Mouse (Mus musculus): Measurements from ENCODE around the gene Tmem223. TPM values are rescaled to one million over a fixed set of nuclear protein-coding genes. Genes with fewer than 3 reads are reported as not detected.

Gene Tmem223
- total RNA-seq, 2 experiments from 2014 or later = 46.9 to 48.0 TPM

Other genes starting within 250 kb of the Tmem223 start
- not detected for gene Slc22a8, start 179.7 kb upstream of the Tmem223 start, total RNA-seq (2023)
- not detected for gene Slc22a6, start 153.0 kb upstream of the Tmem223 start, total RNA-seq (2023)
- gene Chrm1, start 107.2 kb upstream of the Tmem223 start, total RNA-seq (2023) = not detected
- 100 to 1,000 TPM; 186 to 208 TPM for gene Slc3a2, start 47.6 kb upstream of the Tmem223 start, total RNA-seq (2023)
- gene Wdr74, start 35.2 kb upstream of the Tmem223 start, total RNA-seq (2023) = 10 to 100 TPM; 87.5 to 97.1 TPM
- gene 1700092M07Rik, start 30.3 kb upstream of the Tmem223 start, total RNA-seq (2023) = 10 to 100 TPM; 11.8 to 13.2 TPM
- gene Stx5a, start 29.6 kb upstream of the Tmem223 start, total RNA-seq (2023) = 100 to 1,000 TPM; 226 to 241 TPM
- 100 to 1,000 TPM; 459 to 471 TPM for gene Nxf1, start 13.9 kb upstream of the Tmem223 start, total RNA-seq (2023)
- 10 to 100 TPM; 66.4 to 71.6 TPM for gene Tmem179b, start 3.5 kb downstream of the Tmem223 start, total RNA-seq (2023)
- gene Taf6l, start 15.4 kb downstream of the Tmem223 start, total RNA-seq (2023) = 10 to 100 TPM; 13.8 to 17.4 TPM
- 10 to 100 TPM; 60.3 to 66.7 TPM for gene Polr2g, start 27.6 kb downstream of the Tmem223 start, total RNA-seq (2023)
- gene Zbtb3, start 31.6 kb downstream of the Tmem223 start, total RNA-seq (2023) = 1 to 10 TPM in 1 of 2 experiments, under 1 TPM in 1; 0.99 to 1.1 TPM
- gene Ttc9c, start 48.3 kb downstream of the Tmem223 start, total RNA-seq (2023) = 10 to 100 TPM; 30.4 to 30.6 TPM
- gene Hnrnpul2, start 49.0 kb downstream of the Tmem223 start, total RNA-seq (2023) = 100 to 1,000 TPM; 105 to 110 TPM
- gene AC129217.1, start 58.8 kb downstream of the Tmem223 start, total RNA-seq (2023) = 10 to 100 TPM in 1 of 2 experiments, 1 to 10 TPM in 1; 2.4 to 17.5 TPM
- gene Bscl2, start 66.5 kb downstream of the Tmem223 start, total RNA-seq (2023) = 10 to 100 TPM; 39.2 to 44.0 TPM
- gene Gng3, start 68.2 kb downstream of the Tmem223 start, total RNA-seq (2023) = not detected
- gene Lrrn4cl, start 79.8 kb downstream of the Tmem223 start, total RNA-seq (2023) = 1 to 10 TPM in 1 of 2 experiments, under 1 TPM in 1; 0.96 to 1.5 TPM
- gene Ubxn1, start 100.5 kb downstream of the Tmem223 start, total RNA-seq (2023) = 100 to 1,000 TPM; 115 to 121 TPM
- gene Uqcc3, start 109.9 kb downstream of the Tmem223 start, total RNA-seq (2023) = 10 to 100 TPM; 33.0 to 39.5 TPM
- gene Lbhd1, start 112.7 kb downstream of the Tmem223 start, total RNA-seq (2023) = 10 to 100 TPM; 13.4 to 24.7 TPM
- not detected for gene Gm49403, start 112.9 kb downstream of the Tmem223 start, total RNA-seq (2023)
- gene 1810009A15Rik, start 117.9 kb downstream of the Tmem223 start, total RNA-seq (2023) = 10 to 100 TPM; 20.3 to 25.8 TPM
- 1 to 10 TPM; 1.9 to 4.8 TPM for gene Gm49416, start 117.9 kb downstream of the Tmem223 start, total RNA-seq (2023)
- 10 to 100 TPM; 23.9 to 26.9 TPM for gene Ints5, start 122.0 kb downstream of the Tmem223 start, total RNA-seq (2023)
- gene Ganab, start 127.1 kb downstream of the Tmem223 start, total RNA-seq (2023) = 100 to 1,000 TPM; 161 to 162 TPM
- gene B3gat3, start 149.4 kb downstream of the Tmem223 start, total RNA-seq (2023) = 10 to 100 TPM; 57.0 to 61.4 TPM
- gene Rom1, start 158.4 kb downstream of the Tmem223 start, total RNA-seq (2023) = 1 to 10 TPM; 5.8 to 6.1 TPM
- 10 to 100 TPM; 91.2 to 97.8 TPM for gene Eml3, start 158.6 kb downstream of the Tmem223 start, total RNA-seq (2023)
- 100 to 1,000 TPM; 206 to 212 TPM for gene Mta2, start 170.9 kb downstream of the Tmem223 start, total RNA-seq (2023)
- gene Tut1, start 182.9 kb downstream of the Tmem223 start, total RNA-seq (2023) = 10 to 100 TPM; 31.6 to 34.9 TPM
- gene Eef1g, start 196.0 kb downstream of the Tmem223 start, total RNA-seq (2023) = 100 to 1,000 TPM; 615 to 678 TPM
- 100 to 1,000 TPM; 113 to 135 TPM for gene Ahnak, start 218.3 kb downstream of the Tmem223 start, total RNA-seq (2023)

Data from T-cell, adult 66 days (primary cell).